Mouse (Mus musculus) forebrain, postnatal 0 days (tissue): Measurements from ENCODE around the gene Gm6034. TPM values are rescaled to one million over a fixed set of nuclear protein-coding genes. Genes with fewer than 3 reads are reported as not detected.
"Not testable (repeated sequence)": the region's sequence is repeated elsewhere in the genome, so short reads cannot be mapped to it uniquely, and the experiment has no call there.

ENCODE experiments used
- ATAC-seq: fragments of 200-750 bp; cut with Nextera tagmentation; 2 replicates; pipeline ENCODE4 v1.8.0; 2017; ENCODE audit warnings: mild to moderate bottlenecking, moderate library complexity
- DNase-seq: peaks from one replicate; pipeline ENCODE4 v3.0.0-alpha.2; 2015
- H3K27ac ChIP-seq: fragments of 300-500 bp; sonication (generic); 2 replicates; pipeline ENCODE4 v1.5.1; 2014; ENCODE audit warnings: low read depth, mild to moderate bottlenecking, antibody characterized with exemption, low read length, moderate library complexity, mixed read lengths
- H3K27me3 ChIP-seq: fragments of 300-500 bp; sonication (generic); 2 replicates; pipeline ENCODE4 v1.6.1; 2014; ENCODE audit warnings: mild to moderate bottlenecking, low read length, mixed read lengths; ENCODE audit not compliant: insufficient read depth
- H3K36me3 ChIP-seq: fragments of 300-500 bp; sonication (generic); 2 replicates; pipeline ENCODE4 v1.6.1; 2014; ENCODE audit warnings: mild to moderate bottlenecking, moderate library complexity; ENCODE audit not compliant: insufficient read depth
- H3K4me1 ChIP-seq: fragments of 300-500 bp; sonication (generic); 2 replicates; pipeline ENCODE4 v1.6.1; 2014; ENCODE audit warnings: antibody characterized with exemption; ENCODE audit not compliant: insufficient read depth
- H3K4me2 ChIP-seq: fragments of 300-500 bp; sonication (generic); 2 replicates; pipeline ENCODE4 v1.6.1; 2014; ENCODE audit warnings: low read depth, mild to moderate bottlenecking, moderate library complexity
- H3K4me3 ChIP-seq: fragments of 300-500 bp; sonication (generic); 2 replicates; pipeline ENCODE4 v1.5.1; 2014; ENCODE audit warnings: low read depth, low read length, mixed read lengths
- H3K9ac ChIP-seq: fragments of 300-500 bp; sonication (generic); 2 replicates; pipeline ENCODE4 v1.6.1; 2014; ENCODE audit warnings: mild to moderate bottlenecking
- H3K9me3 ChIP-seq: fragments of 300-500 bp; sonication (generic); 2 replicates; pipeline ENCODE4 v1.6.1; 2016; ENCODE audit warnings: low read length
- CTCF ChIP-seq: sonication (generic); IDR thresholded peaks from 2 replicates; pipeline ENCODE4 v1.5.1; 2016; ENCODE audit warnings: antibody characterized with exemption, control low read depth, low read depth
- WGBS: fragments of 180-500 bp; shearing (Covaris S2); extraction: QIAGEN DNeasy Blood & Tissue Kit; methylation state at CpG from one replicate; pipeline ENCODE4 v1.1.7; 2014; 5-methylcytosine and 5-hydroxymethylcytosine counted together
- polyA plus RNA-seq: library from polyadenylated mRNA; unstranded; fragments of >200 nt; fragmentation: Nextera tagmentation; extraction: Ambion mirVana; gene quantifications from 2 replicates; pipeline ENCODE4 v1.2.1, GENCODE M21; 2015
- total RNA-seq: library from RNA; depleted of rRNA; stranded (reverse); fragments of >200 nt; gene quantifications from 2 replicates; pipeline ENCODE4 v1.2.3, GENCODE M21; 2014

Gene Gm6034
- total and polyA plus RNA-seq, 2 experiments from 2014 or later, result not detected

DNA sequence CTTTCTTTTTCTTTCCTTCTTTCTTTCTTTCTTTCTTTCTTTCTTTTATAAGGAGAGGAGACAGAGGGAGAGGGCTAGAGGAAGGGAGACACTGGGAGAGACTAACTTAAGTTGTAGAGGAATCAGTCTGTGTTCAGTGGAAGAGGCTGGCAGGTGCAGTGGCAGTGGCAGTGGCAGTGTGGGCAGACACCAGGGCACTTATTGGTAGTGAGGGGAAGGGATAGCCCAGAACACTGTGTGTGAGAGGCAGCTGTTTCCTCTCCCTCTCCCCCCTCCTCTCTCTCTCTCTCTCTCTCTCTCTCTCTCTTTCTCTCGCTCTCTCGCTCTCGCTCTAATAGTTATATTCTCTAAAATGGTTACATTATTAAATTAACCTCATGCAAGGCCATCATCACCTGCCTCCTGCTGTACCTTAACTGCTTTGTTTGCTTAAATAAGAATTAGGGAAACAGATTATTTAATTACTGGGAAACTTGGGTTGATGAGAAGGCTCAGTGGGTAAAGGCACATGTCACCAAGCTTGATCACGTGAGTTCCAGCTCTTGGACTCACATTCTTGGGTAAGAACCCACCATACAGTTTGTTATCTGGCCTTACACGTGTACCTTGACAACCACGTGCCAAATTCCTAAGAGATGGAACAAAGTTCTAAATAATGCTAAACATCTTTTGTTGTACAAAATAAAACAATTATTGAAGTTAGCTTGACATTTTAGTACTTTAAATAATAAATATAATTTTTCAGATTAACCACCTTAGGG, 44.0 kb upstream of the Gm6034 start:
- TF ChIP-seq CTCF, result no peak
- H3K4me2 ChIP-seq, result no peak overlapping the region
- no peaks in the 10 kb centered on the region for H3K27me3 ChIP-seq
- DNase-seq (no peak), ATAC-seq (no peak)
- no peaks in the 10 kb centered on the region for H3K9me3 ChIP-seq
- H3K9ac ChIP-seq, result no peak overlapping the region
- no peak overlapping the region for H3K27ac ChIP-seq
- H3K4me1 ChIP-seq, result peaks cover 4% of the 10 kb centered on the region; the same call in 1 of the 2 replicates
- H3K36me3 ChIP-seq, result no peaks in the 10 kb centered on the region
- no peak overlapping the region for H3K4me3 ChIP-seq
- WGBS, result 89% methylated on average over 6 of the region's 6 CpGs

- Histone ChIP-seq H3K27me3 (no peaks in the 10 kb centered on the region), H3K4me1 (peaks cover 4% of the 10 kb centered on the region; the same call in 1 of the 2 replicates), H3K36me3 (no peaks in the 10 kb centered on the region), H3K4me2 (no peak overlapping the region), H3K27ac (no peak overlapping the region), H3K4me3 (no peak overlapping the region), H3K9me3 (no peaks in the 10 kb centered on the region), H3K9ac (no peak overlapping the region)
- ATAC-seq (no peak), DNase-seq (no peak)
- TF ChIP-seq CTCF, result no peak
- WGBS, result 88% methylated on average over 7 of the region's 7 CpGs
Observed at GRCm38 (mm10) chr17:35999356-35999755, 43.4 kb upstream of the Gm6034 start.

GRCm38 (mm10) chr17:36000349-36000748, 42.4 kb upstream of the Gm6034 start:
- Histone ChIP-seq H3K4me1 (peaks cover 4% of the 10 kb centered on the region; the same call in 1 of the 2 replicates), H3K9ac (no peak overlapping the region), H3K27me3 (no peaks in the 10 kb centered on the region), H3K4me3 (no peak overlapping the region), H3K4me2 (no peak overlapping the region), H3K36me3 (no peaks in the 10 kb centered on the region), H3K27ac (no peak overlapping the region), H3K9me3 (no peaks in the 10 kb centered on the region)
- ATAC-seq (no peak), DNase-seq (no peak)
- TF ChIP-seq CTCF, result no peak
- WGBS, result 89% methylated on average over 4 of the region's 4 CpGs

DNA sequence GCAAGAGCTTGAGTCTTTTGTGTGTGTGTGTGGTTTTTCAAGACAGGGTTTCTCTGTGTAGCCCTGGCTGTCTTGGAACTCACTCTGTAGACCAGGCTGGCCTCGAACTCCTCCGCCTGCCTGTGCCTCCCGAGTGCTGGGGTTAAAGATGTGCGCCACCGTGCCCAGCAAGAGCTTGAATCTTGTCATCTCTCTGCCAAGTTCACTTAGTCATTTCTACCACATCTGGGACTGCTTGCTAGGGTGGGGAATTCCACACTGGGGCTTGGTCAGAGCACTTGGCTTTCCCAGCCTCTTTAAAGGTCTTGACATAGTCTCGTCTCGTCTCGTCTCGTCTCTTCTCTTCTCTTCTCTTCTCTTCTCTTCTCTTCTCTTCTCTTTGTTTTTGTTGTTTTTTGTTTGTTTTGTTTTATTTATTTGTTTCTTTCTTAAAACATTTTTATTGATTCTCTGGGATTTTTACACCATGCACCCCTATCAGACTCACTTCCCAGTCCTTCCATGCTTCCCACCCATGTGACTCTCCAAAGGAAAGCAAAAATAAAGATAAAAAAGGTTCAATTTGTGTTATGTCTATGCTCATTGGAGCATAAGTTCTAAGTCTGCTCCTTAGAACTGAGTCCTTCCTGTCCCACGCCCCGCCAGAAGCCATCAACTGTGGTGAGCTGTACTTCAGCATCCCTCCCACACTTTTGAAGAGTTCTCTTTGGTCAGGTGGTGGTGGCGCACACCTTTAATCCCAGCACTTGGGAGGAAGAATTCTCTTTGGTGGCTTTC, 41.5 kb upstream of the Gm6034 start:
- 96% methylated on average over 12 of the region's 12 CpGs for WGBS
- Histone ChIP-seq H3K9ac (no peak overlapping the region), H3K4me3 (no peak overlapping the region), H3K27ac (no peak overlapping the region), H3K36me3 (no peaks in the 10 kb centered on the region), H3K4me1 (no peaks in the 10 kb centered on the region), H3K4me2 (no peak overlapping the region), H3K9me3 (no peaks in the 10 kb centered on the region), H3K27me3 (no peaks in the 10 kb centered on the region)
- ATAC-seq (no peak), DNase-seq (no peak)
- TF ChIP-seq CTCF, result no peak

DNA sequence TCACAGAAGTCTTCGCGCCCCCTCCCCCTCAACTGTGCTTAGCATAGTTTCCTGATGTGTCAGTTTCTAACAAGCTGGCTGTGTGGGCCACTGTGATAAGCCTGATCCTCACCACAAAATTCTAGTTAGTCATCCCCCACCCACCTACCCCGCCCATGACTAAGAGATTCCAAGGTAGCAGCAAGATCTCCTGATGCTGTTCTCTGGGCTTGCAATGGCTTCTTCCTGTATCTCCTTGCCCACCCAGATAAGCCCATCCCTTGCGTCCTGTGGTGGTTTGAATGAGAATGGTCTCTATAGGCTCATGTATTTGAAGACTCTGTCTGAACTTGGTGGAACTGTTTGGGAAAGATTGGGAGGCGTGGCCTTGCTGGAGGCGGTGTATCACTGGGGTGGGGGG, 40.8 kb upstream of the Gm6034 start:
- no peak for ATAC-seq

GRCm38 (mm10) chr17:36003331-36003730, 39.4 kb upstream of the Gm6034 start:
- H3K9me3 ChIP-seq, result no peaks in the 10 kb centered on the region
- no peak overlapping the region for H3K4me3 ChIP-seq
- no peaks in the 10 kb centered on the region for H3K27me3 ChIP-seq
- no peaks in the 10 kb centered on the region for H3K36me3 ChIP-seq
- WGBS, result 91% methylated on average over 7 of the region's 7 CpGs
- no peak for ATAC-seq
- no peak for TF ChIP-seq CTCF
- DNase-seq, result no peak
- no peak overlapping the region for H3K4me2 ChIP-seq
- no peak overlapping the region for H3K27ac ChIP-seq
- no peak overlapping the region for H3K9ac ChIP-seq
- H3K4me1 ChIP-seq, result no peaks in the 10 kb centered on the region

More for the DNA sequence above, 40.8 kb upstream of the Gm6034 start:
- Histone ChIP-seq H3K27ac (no peak overlapping the region), H3K36me3 (no peaks in the 10 kb centered on the region), H3K9ac (no peak overlapping the region), H3K4me1 (no peaks in the 10 kb centered on the region), H3K4me2 (no peak overlapping the region), H3K27me3 (no peaks in the 10 kb centered on the region), H3K4me3 (no peak overlapping the region), H3K9me3 (no peaks in the 10 kb centered on the region)
- no peak for DNase-seq
- 98% methylated on average over 6 of the region's 6 CpGs for WGBS
- TF ChIP-seq CTCF, result no peak

DNA sequence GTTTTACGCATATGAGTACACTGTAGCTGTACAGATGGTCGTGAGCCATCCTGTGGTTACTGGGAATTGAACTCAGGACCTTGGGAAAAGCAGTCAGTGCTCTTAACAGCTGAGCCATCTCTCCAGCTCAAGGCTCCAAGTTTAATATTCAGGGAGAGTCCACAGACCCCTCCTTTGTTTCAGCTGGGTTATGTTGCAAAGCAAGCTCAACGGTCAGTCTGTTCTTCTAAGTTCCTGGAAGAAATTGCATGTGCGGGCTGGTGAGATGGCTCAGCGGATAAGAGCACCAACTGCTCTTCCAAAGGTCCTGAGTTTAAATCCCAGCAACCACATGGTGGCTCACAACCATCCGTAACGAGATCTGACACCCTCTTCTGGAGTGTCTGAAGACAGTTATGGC, 38.4 kb upstream of the Gm6034 start:
- H3K27ac ChIP-seq, H3K4me3 ChIP-seq, H3K4me2 ChIP-seq, H3K4me1 ChIP-seq, H3K9ac ChIP-seq, H3K36me3 ChIP-seq, H3K9me3 ChIP-seq, H3K27me3 ChIP-seq, ATAC-seq, DNase-seq: not testable (repeated sequence)
- WGBS, result 89% methylated on average over 7 of the region's 7 CpGs
